Mouse (Mus musculus): Measurements from ENCODE around the gene Sppl3. TPM values are rescaled to one million over a fixed set of nuclear protein-coding genes. Genes with fewer than 3 reads are reported as not detected.
A peak's percentile ranks its signal among the peaks of the same experiment; 100 is the strongest.

The Sppl3 gene
- polyA plus RNA-seq, 1 experiment from 2014 or later: 35.1 TPM

GRCm38 (mm10) chr5:115124690-115125089 is 113.8 kb downstream of the Sppl3 start:
- Histone ChIP-seq H3K9me3 (no peaks in the 10 kb centered on the region), H3K36me3 (replicated peaks) (peaks cover 7% of the 10 kb centered on the region), H3K27me3 (replicated peaks) (no peaks in the 10 kb centered on the region), H3K4me3 (no peak overlapping the region), H3K4me1 (peaks cover 9% of the 10 kb centered on the region; the same call in 1 of the 2 replicates), H3K27ac (no peak overlapping the region), H3K9ac (no peak overlapping the region), H3K4me2 (no peak overlapping the region)
- WGBS: 94% methylated on average over 6 of the region's 6 CpGs
- no peak; the same call in 1 of the 2 replicates for ATAC-seq (replicated peaks)

- 15% methylated on average over 24 of the region's 24 CpGs for WGBS
Measured at GRCm38 (mm10) chr5:115125211-115125871, 114.4 kb downstream of the Sppl3 start.

GRCm38 (mm10) chr5:115126578-115127312 is 115.8 kb downstream of the Sppl3 start:
- Histone ChIP-seq H3K4me1 (peaks cover 9% of the 10 kb centered on the region; the same call in 1 of the 2 replicates), H3K4me3 (no peak overlapping the region), H3K27me3 (replicated peaks) (no peaks in the 10 kb centered on the region), H3K36me3 (replicated peaks) (peaks cover 7% of the 10 kb centered on the region), H3K27ac (no peak overlapping the region), H3K9me3 (no peaks in the 10 kb centered on the region), H3K9ac (no peak overlapping the region), H3K4me2 (no peak overlapping the region)
- ATAC-seq (replicated peaks): no peak
- WGBS: 85% methylated on average over 24 of the region's 28 CpGs

More at GRCm38 (mm10) chr5:115125211-115125871, 114.4 kb downstream of the Sppl3 start:
- Histone ChIP-seq H3K27ac (peak overlapping the region; percentile 31; the same call in 1 of the 2 replicates), H3K4me1 (peaks cover 9% of the 10 kb centered on the region; the same call in 1 of the 2 replicates), H3K9ac (no peak overlapping the region), H3K9me3 (no peaks in the 10 kb centered on the region), H3K4me2 (no peak overlapping the region), H3K4me3 (no peak overlapping the region), H3K36me3 (replicated peaks) (peaks cover 7% of the 10 kb centered on the region), H3K27me3 (replicated peaks) (no peaks in the 10 kb centered on the region)
- ATAC-seq (replicated peaks): peak; percentile 70

GRCm38 (mm10) chr5:115127421-115128179 is 116.7 kb downstream of the Sppl3 start:
- H3K9me3 ChIP-seq: no peaks in the 10 kb centered on the region
- peaks cover 13% of the 10 kb centered on the region for H3K4me1 ChIP-seq
- no peak overlapping the region for H3K4me3 ChIP-seq
- no peaks in the 10 kb centered on the region for H3K27me3 ChIP-seq (replicated peaks)
- no peak overlapping the region for H3K9ac ChIP-seq
- H3K36me3 ChIP-seq (replicated peaks): peaks cover 7% of the 10 kb centered on the region
- H3K4me2 ChIP-seq: no peak overlapping the region
- 92% methylated on average over 22 of the region's 22 CpGs for WGBS
- ATAC-seq (replicated peaks): no peak
- H3K27ac ChIP-seq: no peak overlapping the region

- Histone ChIP-seq H3K9ac (no peak overlapping the region), H3K27me3 (replicated peaks) (no peaks in the 10 kb centered on the region), H3K9me3 (no peaks in the 10 kb centered on the region), H3K27ac (no peak overlapping the region), H3K36me3 (replicated peaks) (peaks cover 7% of the 10 kb centered on the region), H3K4me1 (peaks cover 30% of the 10 kb centered on the region), H3K4me3 (no peak overlapping the region), H3K4me2 (no peak overlapping the region)
- no peak for ATAC-seq (replicated peaks)
- 91% methylated on average over 6 of the region's 6 CpGs for WGBS
Measured at GRCm38 (mm10) chr5:115129328-115129727, 118.4 kb downstream of the Sppl3 start.

GRCm38 (mm10) chr5:115132465-115132864 is 121.5 kb downstream of the Sppl3 start:
- Histone ChIP-seq H3K4me2 (peak overlapping the region; percentile 92), H3K4me3 (no peak overlapping the region), H3K4me1 (peaks cover 21% of the 10 kb centered on the region), H3K27ac (no peak overlapping the region), H3K9ac (no peak overlapping the region), H3K27me3 (replicated peaks) (no peaks in the 10 kb centered on the region), H3K9me3 (no peaks in the 10 kb centered on the region), H3K36me3 (replicated peaks) (no peaks in the 10 kb centered on the region; the same call in 1 of the 2 replicates)
- no peak for ATAC-seq (replicated peaks)
- WGBS: 87% methylated on average over 8 of the region's 8 CpGs

GRCm38 (mm10) chr5:115133358-115134066 is 122.6 kb downstream of the Sppl3 start:
- peak overlapping the region; percentile 92 for H3K4me2 ChIP-seq
- H3K36me3 ChIP-seq (replicated peaks): no peaks in the 10 kb centered on the region; the same call in 1 of the 2 replicates
- 62% methylated on average over 6 of the region's 6 CpGs for WGBS
- peak overlapping the region; percentile 93 for H3K4me3 ChIP-seq
- H3K9ac ChIP-seq: peak overlapping the region; percentile 25; the same call in 1 of the 2 replicates
- H3K9me3 ChIP-seq: no peaks in the 10 kb centered on the region
- H3K27me3 ChIP-seq (replicated peaks): no peaks in the 10 kb centered on the region
- no peak for ATAC-seq (replicated peaks)
- peaks cover 21% of the 10 kb centered on the region for H3K4me1 ChIP-seq
- no peak overlapping the region for H3K27ac ChIP-seq

GRCm38 (mm10) chr5:115134234-115135165 is 123.6 kb downstream of the Sppl3 start, which contains the start of gene Unc119b:
Gene Unc119b, minus strand, starts transcription at chr5:115134975.
- peak within 1 kb of the TSS; percentile 90 for H3K9ac ChIP-seq
- peaks cover 21% of the 10 kb centered on the region for H3K4me1 ChIP-seq
- no peaks in the 10 kb centered on the region for H3K27me3 ChIP-seq (replicated peaks)
- peak within 1 kb of the TSS; percentile 68 for H3K27ac ChIP-seq
- peak within 1 kb of the TSS; percentile 93 for H3K4me3 ChIP-seq
- peak within 1 kb of the TSS; percentile 92 for H3K4me2 ChIP-seq
- H3K36me3 ChIP-seq (replicated peaks): no peaks in the 10 kb centered on the region; the same call in 1 of the 2 replicates
- under 1% methylated on average over 70 of the region's 81 CpGs for WGBS
- H3K9me3 ChIP-seq: no peaks in the 10 kb centered on the region
- ATAC-seq (replicated peaks): peak; percentile 94

GRCm38 (mm10) chr5:115139124-115139523 is 128.2 kb downstream of the Sppl3 start:
- no peaks in the 10 kb centered on the region for H3K27me3 ChIP-seq (replicated peaks)

GRCm38 (mm10) chr5:115140726-115141125 is 129.8 kb downstream of the Sppl3 start:
- H3K9me3 ChIP-seq: no peaks in the 10 kb centered on the region
- no peak overlapping the region for H3K27ac ChIP-seq
- H3K9ac ChIP-seq: no peak overlapping the region
- no peaks in the 10 kb centered on the region for H3K4me1 ChIP-seq
- ATAC-seq (replicated peaks): no peak
- H3K4me2 ChIP-seq: no peak overlapping the region
- WGBS: 81% methylated on average over 3 of the region's 3 CpGs
- no peaks in the 10 kb centered on the region for H3K27me3 ChIP-seq (replicated peaks)
- H3K4me3 ChIP-seq: no peak overlapping the region
- 0 out of 2 replicates have a peak, but pooled peaks cover 2% of the 10 kb centered on the region for H3K36me3 ChIP-seq (replicated peaks)

More at GRCm38 (mm10) chr5:115139124-115139523, 128.2 kb downstream of the Sppl3 start:
- Histone ChIP-seq H3K4me1 (peaks cover 1% of the 10 kb centered on the region), H3K4me2 (no peak overlapping the region), H3K9ac (no peak overlapping the region), H3K9me3 (no peaks in the 10 kb centered on the region), H3K36me3 (replicated peaks) (no peaks in the 10 kb centered on the region), H3K4me3 (no peak overlapping the region), H3K27ac (no peak overlapping the region)
- WGBS: 84% methylated on average over 4 of the region's 4 CpGs
- ATAC-seq (replicated peaks): no peak
